Mouse (Mus musculus) embryo, embryonic 10 days (tissue): ENCODE results near the gene Pklr.
"Not testable (repeated sequence)": the region's sequence is repeated elsewhere in the genome, so short reads cannot be mapped to it uniquely, and the experiment has no call there.

Experiments used
- DNase-seq: peaks from one replicate; pipeline ENCODE4 v3.0.0-alpha.2; 2015; ENCODE audit warnings: low spot score

The Pklr gene

GRCm38 (mm10) chr3:89124241-89124640 lies 11.7 kb upstream of the Pklr start:
- DNase-seq, result no peak

- DNase-seq, result no peak
These were observed 10.0 kb upstream of the Pklr start for GRCm38 (mm10) chr3:89125981-89126380.

GRCm38 (mm10) chr3:89129908-89130307 lies 6.0 kb upstream of the Pklr start:
- DNase-seq, result no peak

GRCm38 (mm10) chr3:89131816-89132215 lies 4.1 kb upstream of the Pklr start:
- DNase-seq, result no peak

- peak; percentile 60 for DNase-seq
These were observed 3.5 kb upstream of the Pklr start for GRCm38 (mm10) chr3:89132285-89133062.

GRCm38 (mm10) chr3:89133063-89133450 lies 2.9 kb upstream of the Pklr start:
- DNase-seq, result no peak

GRCm38 (mm10) chr3:89133752-89134151 lies 2.2 kb upstream of the Pklr start:
- DNase-seq, result no peak

- DNase-seq, result no peak
These were observed 423 bp downstream of the Pklr start for GRCm38 (mm10) chr3:89136365-89136764.

- no peak for DNase-seq
These were observed 8.9 kb downstream of the Pklr start for GRCm38 (mm10) chr3:89144821-89145220.

GRCm38 (mm10) chr3:89145566-89145965 lies 9.6 kb downstream of the Pklr start:
- DNase-seq, result no peak

GRCm38 (mm10) chr3:89147101-89147978 lies 11.4 kb downstream of the Pklr start:
- peak; percentile 40 for DNase-seq

- peak; percentile 21 for DNase-seq
These were observed 12.0 kb downstream of the Pklr start for GRCm38 (mm10) chr3:89147979-89148311.

- DNase-seq, result no peak
These were observed 12.6 kb downstream of the Pklr start for GRCm38 (mm10) chr3:89148567-89148966.

- DNase-seq, result no peak
These were observed 16.3 kb downstream of the Pklr start for GRCm38 (mm10) chr3:89152084-89152835.

- DNase-seq, result no peak
These were observed 21.0 kb downstream of the Pklr start for GRCm38 (mm10) chr3:89156951-89157350.

GRCm38 (mm10) chr3:89158651-89159050 lies 22.7 kb downstream of the Pklr start:
- DNase-seq, result no peak

- peak; percentile 81 for DNase-seq
These were observed 23.3 kb downstream of the Pklr start for GRCm38 (mm10) chr3:89159211-89159610.

GRCm38 (mm10) chr3:89159616-89160344 lies 23.8 kb downstream of the Pklr start, which contains the start of gene Hcn3:
TSS of gene Hcn3 (minus strand) at chr3:89160196.
- peak; percentile 85 for DNase-seq

GRCm38 (mm10) chr3:89161207-89161606 lies 25.3 kb downstream of the Pklr start:
- not testable (repeated sequence) for DNase-seq

GRCm38 (mm10) chr3:89161786-89162185 lies 25.8 kb downstream of the Pklr start:
- no peak for DNase-seq

- no peak for DNase-seq
These were observed 27.2 kb downstream of the Pklr start for GRCm38 (mm10) chr3:89163123-89163522.
